Mouse (Mus musculus) kidney, embryonic 14.5 days (tissue): ENCODE measurements around the gene Nsd1. TPM values are rescaled to one million over a fixed set of nuclear protein-coding genes. Genes with fewer than 3 reads are reported as not detected.
A peak's percentile ranks its signal among the peaks of the same experiment; 100 is the strongest.

Source experiments
- ATAC-seq: fragments of 200-750 bp; cut with Nextera tagmentation; 2 replicates; pipeline ENCODE4 v1.8.0; 2017; ENCODE audit warnings: moderate number of reproducible peaks, mild to moderate bottlenecking, moderate TSS enrichment, moderate library complexity; ENCODE audit not compliant: low FRiP score, low TSS enrichment
- H3K27ac ChIP-seq: fragments of 300-500 bp; sonication (generic); 2 replicates; pipeline ENCODE4 v1.5.1; 2014; ENCODE audit warnings: low read depth, mild to moderate bottlenecking, low read length, moderate library complexity, mixed read lengths
- H3K27me3 ChIP-seq: fragments of 300-500 bp; sonication (generic); 2 replicates; pipeline ENCODE4 v1.6.1; 2014; ENCODE audit warnings: mild to moderate bottlenecking, low read length; ENCODE audit not compliant: control insufficient read depth, insufficient read depth
- H3K36me3 ChIP-seq: fragments of 300-500 bp; sonication (generic); 2 replicates; pipeline ENCODE4 v1.6.1; 2014; ENCODE audit warnings: low read length, mixed read lengths; ENCODE audit not compliant: control insufficient read depth, insufficient read depth
- H3K4me1 ChIP-seq: fragments of 300-500 bp; sonication (generic); 2 replicates; pipeline ENCODE4 v1.6.1; 2014; ENCODE audit warnings: low read length, mixed read lengths; ENCODE audit not compliant: control insufficient read depth, insufficient read depth
- H3K4me2 ChIP-seq: fragments of 300-500 bp; sonication (generic); replicated peaks from 2 replicates; pipeline ENCODE4 v1.6.1; 2014; ENCODE audit warnings: low read depth, mild to moderate bottlenecking, low read length
- H3K4me3 ChIP-seq: fragments of 300-500 bp; sonication (generic); 2 replicates; pipeline ENCODE4 v1.5.1; 2014; ENCODE audit warnings: mild to moderate bottlenecking, low read length
- H3K9ac ChIP-seq: fragments of 300-500 bp; sonication (generic); 2 replicates; pipeline ENCODE4 v1.6.1; 2014; ENCODE audit warnings: low read depth, mild to moderate bottlenecking, low read length, moderate library complexity
- H3K9me3 ChIP-seq: fragments of 300-500 bp; sonication (generic); 2 replicates; pipeline ENCODE4 v1.6.1; 2016; ENCODE audit warnings: low read length; ENCODE audit not compliant: control insufficient read depth
- WGBS: fragments of 180-500 bp; shearing (Covaris S2); extraction: QIAGEN DNeasy Blood & Tissue Kit; methylation state at CpG from one replicate; pipeline ENCODE4 v1.1.7; 2014; 5-methylcytosine and 5-hydroxymethylcytosine counted together
- polyA plus RNA-seq: library from polyadenylated mRNA; unstranded; fragments of >200 nt; fragmentation: Nextera tagmentation; extraction: Ambion mirVana; gene quantifications from 2 replicates; pipeline ENCODE4 v1.2.1, GENCODE M21; 2014

The Nsd1 gene
- polyA plus RNA-seq, 1 experiment from 2014 or later, result 93.6 TPM

GRCm38 (mm10) chr13:55327169-55327568, 117.6 kb downstream of the Nsd1 start:
- H3K27ac ChIP-seq, result no peak overlapping the region
- H3K4me1 ChIP-seq, result peaks cover 31% of the 10 kb centered on the region

GRCm38 (mm10) chr13:55327633-55328032, 118.1 kb downstream of the Nsd1 start:
- Histone ChIP-seq H3K27ac (no peak overlapping the region), H3K36me3 (peaks cover 32% of the 10 kb centered on the region), H3K27me3 (no peaks in the 10 kb centered on the region), H3K4me1 (peaks cover 31% of the 10 kb centered on the region), H3K9me3 (no peaks in the 10 kb centered on the region), H3K4me3 (peak overlapping the region; percentile 52; the same call in 1 of the 2 replicates), H3K4me2 (no peak overlapping the region; the same call in 1 of the 2 replicates), H3K9ac (no peak overlapping the region)
- WGBS, result 50% methylated on average over 8 of the region's 8 CpGs
- peak; percentile 3; the same call in 1 of the 2 replicates for ATAC-seq

More at GRCm38 (mm10) chr13:55327169-55327568, 117.6 kb downstream of the Nsd1 start:
- peaks cover 32% of the 10 kb centered on the region for H3K36me3 ChIP-seq
- H3K4me2 ChIP-seq, result no peak overlapping the region
- H3K4me3 ChIP-seq, result no peak overlapping the region
- H3K9ac ChIP-seq, result no peak overlapping the region
- 51% methylated on average over 4 of the region's 4 CpGs for WGBS
- ATAC-seq, result no peak
- H3K27me3 ChIP-seq, result no peaks in the 10 kb centered on the region
- H3K9me3 ChIP-seq, result no peaks in the 10 kb centered on the region

GRCm38 (mm10) chr13:55328171-55328570, 118.6 kb downstream of the Nsd1 start:
- Histone ChIP-seq H3K4me1 (peaks cover 25% of the 10 kb centered on the region), H3K4me2 (peak overlapping the region; percentile 95), H3K27me3 (no peaks in the 10 kb centered on the region), H3K9me3 (no peaks in the 10 kb centered on the region), H3K9ac (0 out of 2 replicates have a peak overlapping the region, but pooled peaks have one; percentile 58), H3K36me3 (peaks cover 28% of the 10 kb centered on the region), H3K27ac (no peak overlapping the region), H3K4me3 (peak overlapping the region; percentile 52; the same call in 1 of the 2 replicates)
- ATAC-seq, result no peak
- 87% methylated on average over 6 of the region's 6 CpGs for WGBS

GRCm38 (mm10) chr13:55328641-55329040, 119.1 kb downstream of the Nsd1 start:
- peak overlapping the region; percentile 58 for H3K9ac ChIP-seq
- ATAC-seq, result no peak
- peak overlapping the region; percentile 95 for H3K4me2 ChIP-seq
- 84% methylated on average over 4 of the region's 4 CpGs for WGBS
- no peaks in the 10 kb centered on the region for H3K27me3 ChIP-seq
- H3K4me3 ChIP-seq, result peak overlapping the region; percentile 52; the same call in 1 of the 2 replicates
- peaks cover 24% of the 10 kb centered on the region for H3K36me3 ChIP-seq
- no peak overlapping the region for H3K27ac ChIP-seq
- no peaks in the 10 kb centered on the region for H3K9me3 ChIP-seq
- peaks cover 21% of the 10 kb centered on the region for H3K4me1 ChIP-seq

- H3K27me3 ChIP-seq, result no peaks in the 10 kb centered on the region
- H3K27ac ChIP-seq, result peak overlapping the region; percentile 90
- H3K4me1 ChIP-seq, result peaks cover 20% of the 10 kb centered on the region
- no peaks in the 10 kb centered on the region for H3K9me3 ChIP-seq
- H3K9ac ChIP-seq, result peak overlapping the region; percentile 58
- peak overlapping the region; percentile 52 for H3K4me3 ChIP-seq
- H3K36me3 ChIP-seq, result peaks cover 18% of the 10 kb centered on the region
- under 1% methylated on average over 28 of the region's 29 CpGs for WGBS
- peak overlapping the region; percentile 95 for H3K4me2 ChIP-seq
- peak; percentile 20; the same call in 1 of the 2 replicates for ATAC-seq
These were observed 119.6 kb downstream of the Nsd1 start for GRCm38 (mm10) chr13:55329109-55329682.

- H3K4me2 ChIP-seq, result peak within 1 kb of the TSS; percentile 95
- peak within 1 kb of the TSS; percentile 58 for H3K9ac ChIP-seq
- H3K36me3 ChIP-seq, result peaks cover 12% of the 10 kb centered on the region
- H3K9me3 ChIP-seq, result no peaks in the 10 kb centered on the region
- WGBS, result under 1% methylated on average over 78 of the region's 82 CpGs
- no peaks in the 10 kb centered on the region for H3K27me3 ChIP-seq
- H3K27ac ChIP-seq, result peak within 1 kb of the TSS; percentile 90
- peak; percentile 82 for ATAC-seq
- peaks cover 20% of the 10 kb centered on the region for H3K4me1 ChIP-seq
- peak within 1 kb of the TSS; percentile 52 for H3K4me3 ChIP-seq
These were observed 120.3 kb downstream of the Nsd1 start, which contains the start of gene Mxd3 for GRCm38 (mm10) chr13:55329683-55330566. Mxd3 (minus strand) TSS chr13:55329823.

GRCm38 (mm10) chr13:55330567-55331400, 121.2 kb downstream of the Nsd1 start:
- no peak for ATAC-seq

GRCm38 (mm10) chr13:55332331-55332730, 122.7 kb downstream of the Nsd1 start:
- Histone ChIP-seq H3K4me2 (no peak overlapping the region), H3K27me3 (no peaks in the 10 kb centered on the region), H3K36me3 (no peaks in the 10 kb centered on the region), H3K4me3 (no peak overlapping the region), H3K9ac (no peak overlapping the region), H3K27ac (no peak overlapping the region), H3K9me3 (no peaks in the 10 kb centered on the region), H3K4me1 (peaks cover 16% of the 10 kb centered on the region)
- no peak for ATAC-seq
- WGBS, result 90% methylated on average over 3 of the region's 3 CpGs

More at GRCm38 (mm10) chr13:55330567-55331400, 121.2 kb downstream of the Nsd1 start:
- Histone ChIP-seq H3K9ac (peak overlapping the region; percentile 58; the same call in 1 of the 2 replicates), H3K4me3 (peak overlapping the region; percentile 52), H3K36me3 (peaks cover 5% of the 10 kb centered on the region), H3K9me3 (no peaks in the 10 kb centered on the region), H3K27ac (peak overlapping the region; percentile 90), H3K27me3 (no peaks in the 10 kb centered on the region), H3K4me2 (peak overlapping the region; percentile 95), H3K4me1 (peaks cover 20% of the 10 kb centered on the region)
- 40% methylated on average over 14 of the region's 14 CpGs for WGBS
